Mouse (Mus musculus): ENCODE data around the gene Eaf1. TPM values are rescaled to one million over a fixed set of nuclear protein-coding genes. Genes with fewer than 3 reads are reported as not detected.
"Not testable (repeated sequence)": the region's sequence is repeated elsewhere in the genome, so short reads cannot be mapped to it uniquely, and the experiment has no call there.

The Eaf1 gene
- 14.9 and 16.0 TPM in 2 replicates for polyA plus RNA-seq (2015; fragmentation: Nextera tagmentation; extraction: Ambion mirVana)

DNA sequence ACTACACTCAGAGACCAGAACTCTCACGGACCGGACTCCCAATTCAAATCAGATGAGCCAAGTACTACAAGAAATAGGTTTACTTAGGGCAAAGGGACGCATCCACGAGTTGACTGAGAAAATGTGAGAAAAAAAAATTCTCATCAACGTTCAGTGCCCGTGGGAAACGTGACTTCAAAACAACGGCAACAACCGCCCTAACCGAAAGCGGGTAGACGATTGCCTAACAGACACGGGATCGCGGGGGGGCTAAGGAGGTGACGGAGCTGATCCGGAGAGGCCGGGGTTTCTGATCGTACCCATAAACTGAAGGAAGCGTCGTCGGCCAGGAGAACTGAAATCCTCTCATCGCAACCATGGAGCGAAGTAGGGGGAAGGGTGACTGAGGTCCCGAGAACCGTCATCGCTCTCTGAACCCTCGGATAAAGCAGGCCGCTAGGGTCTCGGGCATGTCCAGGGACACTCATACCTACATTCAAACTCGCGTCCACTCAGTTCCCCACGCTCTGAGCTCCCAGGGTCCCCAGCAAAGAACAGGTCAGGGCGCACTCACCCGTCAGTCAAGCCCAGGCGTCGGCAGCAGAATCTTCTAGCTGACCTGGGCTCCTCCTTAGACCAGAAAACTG is at the start of gene Eaf1:
Gene Eaf1, plus strand, starts transcription at position 51 of the 626 bp plus-strand sequence.
- Histone ChIP-seq H3K9me3 (replicated peaks; ENCODE audit: low read length) (no peaks in the 10 kb centered on the region), H3K9ac (ENCODE audit: low read depth, low read length) (peak within 1 kb of the TSS; percentile 91), H3K4me3 (replicated peaks; ENCODE audit: low read depth, low read length) (peak within 1 kb of the TSS; percentile 99), H3K27me3 (ENCODE audit: insufficient read depth, low read length) (no peaks in the 10 kb centered on the region), H3K36me3 (ENCODE audit: insufficient read depth, low read length) (peaks cover 8% of the 10 kb centered on the region; the same call in 1 of the 2 replicates), H3K27ac (peak within 1 kb of the TSS; percentile 91), H3K4me2 (ENCODE audit: low read length) (peak within 1 kb of the TSS; percentile 88), H3K4me1 (replicated peaks; ENCODE audit: insufficient read depth, low read length) (peaks cover 12% of the 10 kb centered on the region)
- under 1% methylated on average over 37 of the region's 37 CpGs for WGBS
- peak; percentile 58 for ATAC-seq (replicated peaks; ENCODE audit: low FRiP score, low read depth)
- TF ChIP-seq CTCF (IDR thresholded peaks at IDR 0.05; ENCODE audit: low read depth), result no peak
- DNase-seq (ENCODE audit: low spot score), result peak; percentile 65

GRCm38 (mm10) chr14:31448994-31449393 is 45.2 kb upstream of the Eaf1 start:
- Histone ChIP-seq H3K9me3 (replicated peaks; ENCODE audit: low read length) (no peaks in the 10 kb centered on the region), H3K4me3 (replicated peaks; ENCODE audit: low read depth, low read length) (no peak overlapping the region), H3K36me3 (ENCODE audit: insufficient read depth, low read length) (no peaks in the 10 kb centered on the region), H3K27ac (no peak overlapping the region), H3K4me1 (replicated peaks; ENCODE audit: insufficient read depth, low read length) (no peaks in the 10 kb centered on the region), H3K27me3 (ENCODE audit: insufficient read depth, low read length) (no peaks in the 10 kb centered on the region), H3K9ac (ENCODE audit: low read depth, low read length) (no peak overlapping the region), H3K4me2 (ENCODE audit: low read length) (no peak overlapping the region)
- DNase-seq (ENCODE audit: low spot score) (no peak), ATAC-seq (replicated peaks; ENCODE audit: low FRiP score, low read depth) (no peak)
- 58% methylated on average over 5 of the region's 5 CpGs for WGBS
- TF ChIP-seq CTCF (IDR thresholded peaks at IDR 0.05; ENCODE audit: low read depth), result no peak

GRCm38 (mm10) chr14:31453946-31454345 is 40.3 kb upstream of the Eaf1 start:
- H3K27ac ChIP-seq; H3K27me3 ChIP-seq (ENCODE audit: insufficient read depth, low read length); H3K9ac ChIP-seq (ENCODE audit: low read depth, low read length); DNase-seq (ENCODE audit: low spot score); ATAC-seq (replicated peaks; ENCODE audit: low FRiP score, low read depth); H3K36me3 ChIP-seq (ENCODE audit: insufficient read depth, low read length); H3K4me3 ChIP-seq (replicated peaks; ENCODE audit: low read depth, low read length); H3K4me2 ChIP-seq (ENCODE audit: low read length); H3K9me3 ChIP-seq (replicated peaks; ENCODE audit: low read length); H3K4me1 ChIP-seq (replicated peaks; ENCODE audit: insufficient read depth, low read length): not testable (repeated sequence)
- 83% methylated on average over 12 of the region's 12 CpGs for WGBS

DNA sequence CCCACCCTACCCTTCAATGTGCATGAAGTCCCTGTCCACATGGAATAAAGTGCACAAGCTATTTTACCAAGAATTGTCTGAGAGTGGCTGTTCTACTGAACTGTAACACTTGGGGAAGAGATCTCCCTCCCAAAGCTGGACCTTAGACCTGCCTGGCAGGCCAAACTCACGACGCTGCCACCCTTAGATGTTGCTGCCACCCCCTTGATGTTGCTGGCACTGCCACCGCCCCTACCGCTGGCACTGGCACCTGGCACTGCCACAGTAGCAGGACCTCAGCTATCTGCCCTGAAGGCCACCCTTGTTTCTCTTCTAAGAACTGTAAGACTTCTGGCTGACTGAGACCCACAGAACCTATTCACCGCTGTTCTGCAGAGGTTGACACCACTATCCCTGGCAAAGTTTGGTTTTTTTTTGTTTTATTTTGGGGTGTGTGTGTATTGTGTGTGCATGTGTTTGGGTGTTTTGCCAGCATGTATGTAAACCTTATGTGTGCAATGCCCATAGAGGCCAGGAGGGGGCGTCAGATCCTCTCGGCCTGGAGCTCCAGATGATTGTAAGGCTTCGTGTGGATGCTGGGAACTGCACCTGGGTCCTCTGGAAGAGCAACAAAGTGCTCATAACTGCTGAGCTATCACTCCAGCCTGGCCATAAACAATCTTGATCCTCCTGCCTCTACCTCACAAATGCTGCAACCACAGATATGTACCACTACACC is 39.2 kb upstream of the Eaf1 start:
- DNase-seq (ENCODE audit: low spot score) (no peak), ATAC-seq (replicated peaks; ENCODE audit: low FRiP score, low read depth) (no peak)
- Histone ChIP-seq H3K4me1 (replicated peaks; ENCODE audit: insufficient read depth, low read length) (no peaks in the 10 kb centered on the region), H3K27ac (no peak overlapping the region), H3K36me3 (ENCODE audit: insufficient read depth, low read length) (no peaks in the 10 kb centered on the region), H3K4me2 (ENCODE audit: low read length) (no peak overlapping the region), H3K4me3 (replicated peaks; ENCODE audit: low read depth, low read length) (no peak overlapping the region), H3K9ac (ENCODE audit: low read depth, low read length) (no peak overlapping the region), H3K27me3 (ENCODE audit: insufficient read depth, low read length) (no peaks in the 10 kb centered on the region), H3K9me3 (replicated peaks; ENCODE audit: low read length) (no peaks in the 10 kb centered on the region)
- WGBS, result 90% methylated on average over 8 of the region's 8 CpGs
- peak; percentile 22; the same call in 1 of the 2 replicates for TF ChIP-seq CTCF (IDR thresholded peaks at IDR 0.05; ENCODE audit: low read depth)

- Histone ChIP-seq H3K9me3 (replicated peaks; ENCODE audit: low read length) (no peaks in the 10 kb centered on the region), H3K36me3 (ENCODE audit: insufficient read depth, low read length) (no peaks in the 10 kb centered on the region), H3K4me3 (replicated peaks; ENCODE audit: low read depth, low read length) (no peak overlapping the region), H3K4me1 (replicated peaks; ENCODE audit: insufficient read depth, low read length) (no peaks in the 10 kb centered on the region), H3K27me3 (ENCODE audit: insufficient read depth, low read length) (no peaks in the 10 kb centered on the region), H3K9ac (ENCODE audit: low read depth, low read length) (no peak overlapping the region), H3K4me2 (ENCODE audit: low read length) (no peak overlapping the region), H3K27ac (no peak overlapping the region)
- 76% methylated on average over 6 of the region's 6 CpGs for WGBS
- no peak for DNase-seq (ENCODE audit: low spot score)
- TF ChIP-seq CTCF (IDR thresholded peaks at IDR 0.05; ENCODE audit: low read depth), result no peak
- ATAC-seq (replicated peaks; ENCODE audit: low FRiP score, low read depth), result no peak
These were observed 38.0 kb upstream of the Eaf1 start for GRCm38 (mm10) chr14:31456064-31456721.

DNA sequence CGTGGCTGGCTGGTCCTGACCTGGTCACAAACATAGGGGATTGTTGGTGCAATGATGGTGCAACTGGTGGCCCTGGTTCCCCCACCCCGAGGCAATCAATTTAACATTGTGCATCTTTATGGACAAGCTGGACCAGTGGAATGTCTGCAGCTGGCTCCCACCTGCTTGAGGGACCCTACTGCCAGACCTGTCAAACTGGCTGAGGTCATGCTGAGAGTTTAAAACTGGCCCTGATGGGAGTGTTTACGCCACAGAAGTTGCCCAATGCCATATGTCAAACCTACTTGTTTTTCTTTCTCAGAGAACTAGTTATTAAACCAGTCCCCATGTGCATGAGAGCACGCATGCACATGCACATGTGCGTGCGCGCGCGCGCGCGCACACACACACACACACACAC is 36.2 kb upstream of the Eaf1 start:
- Histone ChIP-seq H3K4me3 (replicated peaks; ENCODE audit: low read depth, low read length) (no peak overlapping the region), H3K9me3 (replicated peaks; ENCODE audit: low read length) (no peaks in the 10 kb centered on the region), H3K27me3 (ENCODE audit: insufficient read depth, low read length) (no peaks in the 10 kb centered on the region), H3K36me3 (ENCODE audit: insufficient read depth, low read length) (no peaks in the 10 kb centered on the region), H3K27ac (no peak overlapping the region), H3K4me2 (ENCODE audit: low read length) (no peak overlapping the region), H3K9ac (ENCODE audit: low read depth, low read length) (no peak overlapping the region), H3K4me1 (replicated peaks; ENCODE audit: insufficient read depth, low read length) (0 out of 2 replicates have a peak, but pooled peaks cover 2% of the 10 kb centered on the region)
- DNase-seq (ENCODE audit: low spot score) (no peak), ATAC-seq (replicated peaks; ENCODE audit: low FRiP score, low read depth) (no peak)
- TF ChIP-seq CTCF (IDR thresholded peaks at IDR 0.05; ENCODE audit: low read depth), result no peak
- WGBS, result 87% methylated on average over 12 of the region's 12 CpGs
